Mouse (Mus musculus) liver, adult 2 months (tissue): ENCODE measurements around the gene Rgs9bp. TPM values are rescaled to one million over a fixed set of nuclear protein-coding genes. Genes with fewer than 3 reads are reported as not detected.

Source experiments
- DNase-seq: peaks from one replicate; pipeline ENCODE4 v3.0.0-alpha.2; 2011; ENCODE audit warnings: low read depth, low spot score; ENCODE audit errors: extremely low read depth
- H3K27ac ChIP-seq: fragments of 200-500 bp; replicated peaks from 2 replicates; pipeline ENCODE4 v1.5.1; 2012; ENCODE audit warnings: low read depth, mild to moderate bottlenecking, control low read depth, inconsistent platforms, low read length; ENCODE audit not compliant: insufficient read depth
- H3K27me3 ChIP-seq: fragments of 200-500 bp; 2 replicates; pipeline ENCODE4 v1.6.1; 2012; ENCODE audit warnings: mild to moderate bottlenecking, moderate library complexity, low read length, inconsistent platforms; ENCODE audit not compliant: control insufficient read depth, insufficient read depth
- H3K36me3 ChIP-seq: fragments of 200-500 bp; 2 replicates; pipeline ENCODE4 v1.6.1; 2012; ENCODE audit warnings: low read length, inconsistent platforms; ENCODE audit not compliant: control insufficient read depth, insufficient read depth
- H3K4me1 ChIP-seq: fragments of 200-500 bp; 2 replicates; pipeline ENCODE4 v1.6.1; 2011; ENCODE audit warnings: low read length; ENCODE audit not compliant: control insufficient read depth, insufficient read depth
- H3K4me3 ChIP-seq: fragments of 200-500 bp; 2 replicates; pipeline ENCODE4 v1.5.1; 2011; ENCODE audit warnings: low read depth, mild to moderate bottlenecking, control low read depth, low read length, moderate library complexity; ENCODE audit not compliant: insufficient read depth
- H3K79me2 ChIP-seq: fragments of 200-500 bp; 2 replicates; pipeline ENCODE4 v1.6.1; 2012; ENCODE audit warnings: inconsistent platforms, mild to moderate bottlenecking, low read length, moderate library complexity; ENCODE audit not compliant: control insufficient read depth, insufficient read depth
- H3K9ac ChIP-seq: fragments of 200-500 bp; 2 replicates; pipeline ENCODE4 v1.6.1; 2012; ENCODE audit warnings: low read depth, mild to moderate bottlenecking, control low read depth, inconsistent platforms, low read length
- CTCF ChIP-seq: fragments of 200-500 bp; IDR thresholded peaks from 2 replicates; pipeline ENCODE4 v1.5.1; 2011; ENCODE audit warnings: low read depth, low read length, control low read depth
- POLR2A ChIP-seq: fragments of 200-500 bp; IDR thresholded peaks from 2 replicates; pipeline ENCODE4 v1.6.1; 2011; ENCODE audit warnings: low read length, control low read depth; ENCODE audit not compliant: insufficient read depth; ENCODE audit errors: extremely low read depth
- WGBS: fragments of 180-500 bp; shearing (Covaris S2); methylation state at CpG from one replicate; pipeline ENCODE4 v1.1.7; 2018; 5-methylcytosine and 5-hydroxymethylcytosine counted together
- polyA plus RNA-seq: library from polyadenylated mRNA; depleted of rRNA; stranded (reverse); fragments of >200 nt; gene quantifications from 2 replicates; pipeline ENCODE4 v1.2.3, GENCODE M21; 2012
- total RNA-seq: library from RNA; depleted of rRNA; stranded (reverse); fragments of >200 nt; gene quantifications from 2 replicates; pipeline ENCODE4 v1.2.3, GENCODE M21; 2014

Gene Rgs9bp
- total and polyA plus RNA-seq, 2 experiments: under 0.01 TPM; not detected in 1

DNA sequence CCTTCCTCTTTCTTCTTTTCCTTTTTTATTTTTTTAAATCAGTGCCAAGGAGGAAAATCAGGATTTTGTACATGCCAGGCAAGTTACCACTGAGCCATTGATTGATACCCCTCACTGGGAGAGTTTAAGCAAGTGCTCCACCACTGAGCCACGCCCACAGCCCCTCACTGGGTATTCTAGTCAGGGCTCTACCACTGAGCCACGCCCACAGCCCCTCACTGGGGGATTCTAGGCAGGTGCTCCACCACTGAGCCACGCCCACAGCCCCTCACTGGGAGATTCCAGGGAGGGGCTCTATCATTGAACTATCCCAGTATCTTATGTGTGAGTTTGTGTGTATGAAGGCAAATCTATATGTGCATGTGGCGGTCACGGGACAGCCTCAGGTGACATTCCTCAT lies 8.9 kb upstream of the Rgs9bp start:
- TF ChIP-seq CTCF (no peak), POLR2A (no peak)
- 95% methylated on average over 5 of the region's 5 CpGs for WGBS
- no peaks in the 10 kb centered on the region for H3K79me2 ChIP-seq
- DNase-seq: no peak
- no peaks in the 10 kb centered on the region for H3K4me1 ChIP-seq
- no peaks in the 10 kb centered on the region for H3K27me3 ChIP-seq
- H3K36me3 ChIP-seq: peaks cover 8% of the 10 kb centered on the region; the same call in 1 of the 2 replicates
- no peak overlapping the region for H3K9ac ChIP-seq
- H3K27ac ChIP-seq: no peak overlapping the region
- no peak overlapping the region for H3K4me3 ChIP-seq

DNA sequence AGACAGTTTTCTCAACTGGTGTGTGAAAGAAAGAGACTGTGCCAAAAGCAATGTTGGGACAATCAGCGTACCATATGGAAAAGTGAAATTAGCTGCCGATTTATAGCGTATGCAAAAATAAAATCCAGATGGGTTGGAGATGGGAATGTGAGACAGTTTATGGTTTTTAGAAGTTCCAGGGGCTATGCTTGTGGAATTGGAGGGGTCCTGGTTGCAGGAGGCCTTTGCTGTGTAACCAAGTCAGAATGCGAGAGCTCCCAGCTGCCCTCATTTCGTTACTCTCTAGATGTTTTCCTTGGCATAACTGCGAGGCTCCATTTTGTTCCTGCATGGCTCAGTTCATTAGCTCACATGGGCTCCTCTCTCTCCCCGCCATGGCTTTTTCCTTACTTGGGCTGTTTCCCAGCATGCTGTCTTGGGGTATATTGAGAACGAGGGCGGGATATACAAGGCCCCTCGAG lies 5.4 kb upstream of the Rgs9bp start:
- H3K27ac ChIP-seq: no peak overlapping the region
- H3K9ac ChIP-seq: no peak overlapping the region
- no peaks in the 10 kb centered on the region for H3K27me3 ChIP-seq
- no peak for DNase-seq
- no peak overlapping the region for H3K4me3 ChIP-seq
- peaks cover 6% of the 10 kb centered on the region; the same call in 1 of the 2 replicates for H3K36me3 ChIP-seq
- TF ChIP-seq POLR2A: no peak
- peaks cover 10% of the 10 kb centered on the region; the same call in 1 of the 2 replicates for H3K79me2 ChIP-seq
- 95% methylated on average over 10 of the region's 10 CpGs for WGBS
- peaks cover 16% of the 10 kb centered on the region for H3K4me1 ChIP-seq

DNA sequence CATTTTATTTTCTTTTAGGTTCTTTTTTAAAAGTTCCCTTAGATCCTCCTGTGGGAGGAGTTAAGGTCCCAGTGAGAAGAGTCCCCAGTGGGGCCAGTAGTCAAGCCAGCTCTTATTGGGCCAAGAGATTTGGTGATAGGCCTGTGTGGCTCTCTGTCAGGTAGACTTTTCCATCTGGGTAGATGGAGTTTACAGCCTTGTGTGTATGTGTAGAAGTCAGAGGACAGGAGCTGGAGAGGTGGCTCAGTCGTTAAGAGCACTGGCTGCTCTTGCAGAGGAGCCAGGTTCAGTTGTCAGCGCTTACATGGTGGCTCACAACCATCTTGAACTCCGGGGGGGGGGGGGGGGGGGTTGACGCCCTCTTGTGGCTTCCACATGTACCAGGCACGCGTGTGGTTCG lies 4.1 kb upstream of the Rgs9bp start:
- Histone ChIP-seq H3K36me3 (peaks cover 3% of the 10 kb centered on the region; the same call in 1 of the 2 replicates), H3K27ac (no peak overlapping the region), H3K4me1 (peaks cover 18% of the 10 kb centered on the region), H3K27me3 (peaks cover under 1% of the 10 kb centered on the region; the same call in 1 of the 2 replicates), H3K79me2 (peaks cover 10% of the 10 kb centered on the region; the same call in 1 of the 2 replicates), H3K9ac (no peak overlapping the region), H3K4me3 (no peak overlapping the region)
- no peak for DNase-seq
- WGBS: 80% methylated on average over 7 of the region's 7 CpGs
- no peak for TF ChIP-seq POLR2A
- no peak for TF ChIP-seq CTCF

DNA sequence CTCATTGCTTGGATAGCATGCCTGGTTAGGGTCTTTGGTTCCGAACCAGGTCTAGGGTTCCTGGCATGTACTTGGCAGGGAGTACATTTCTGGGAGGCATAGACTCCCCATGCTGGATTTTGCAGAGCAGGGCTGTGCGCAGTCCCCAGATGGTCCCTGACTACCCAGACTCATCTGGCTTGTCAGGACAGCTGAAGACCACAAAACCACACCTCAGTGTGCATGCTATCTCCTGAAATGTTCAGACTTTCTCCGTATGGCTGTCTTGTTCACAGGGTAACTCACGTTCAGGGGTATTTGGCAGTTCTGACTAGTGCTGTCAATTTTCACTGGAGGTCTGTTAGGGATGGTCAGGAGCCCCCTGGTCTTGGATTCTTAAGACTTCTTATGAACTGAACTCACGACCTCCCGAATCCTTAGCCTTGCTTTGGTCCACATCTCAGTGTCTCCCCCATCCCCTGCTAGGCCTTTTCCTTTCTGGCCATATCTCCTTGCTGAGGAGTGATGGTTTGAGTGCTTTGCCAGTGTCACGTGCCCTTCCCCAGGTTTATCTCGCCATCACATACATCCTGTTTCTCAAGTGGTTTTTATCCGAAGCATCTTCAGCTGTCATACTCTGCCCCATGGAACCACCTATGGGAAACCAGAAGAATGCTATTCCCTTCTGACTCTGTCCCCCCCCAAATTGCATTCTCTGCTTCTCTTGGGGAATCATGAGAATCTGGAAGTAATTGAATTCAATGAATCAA lies 3.5 kb upstream of the Rgs9bp start:
- TF ChIP-seq POLR2A: no peak
- TF ChIP-seq CTCF: no peak
- H3K4me3 ChIP-seq: no peak overlapping the region
- H3K27ac ChIP-seq: no peak overlapping the region
- H3K9ac ChIP-seq: no peak overlapping the region
- peaks cover 3% of the 10 kb centered on the region; the same call in 1 of the 2 replicates for H3K36me3 ChIP-seq
- DNase-seq: no peak
- peaks cover 7% of the 10 kb centered on the region; the same call in 1 of the 2 replicates for H3K27me3 ChIP-seq
- H3K4me1 ChIP-seq: peaks cover 22% of the 10 kb centered on the region
- 84% methylated on average over 9 of the region's 9 CpGs for WGBS
- peaks cover 10% of the 10 kb centered on the region; the same call in 1 of the 2 replicates for H3K79me2 ChIP-seq

DNA sequence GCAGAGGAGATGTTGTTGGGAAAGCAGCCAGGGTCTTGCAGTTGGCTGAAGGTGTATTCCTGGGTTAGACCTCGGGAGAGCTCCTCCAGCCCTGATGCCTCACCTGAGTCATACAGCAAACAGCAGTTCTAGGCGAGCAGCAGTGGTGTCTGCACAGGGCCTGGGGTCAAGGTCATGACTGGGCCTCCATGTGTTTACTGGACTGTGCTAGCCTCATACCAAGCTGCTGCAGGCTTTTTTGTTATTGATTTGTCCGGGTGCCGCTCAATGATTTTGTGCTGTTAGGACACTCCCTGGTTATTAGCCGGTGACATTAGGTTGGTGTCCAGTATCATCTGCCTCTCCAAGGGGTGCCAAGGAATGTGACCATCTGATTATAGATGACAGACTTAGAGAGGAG lies 2.3 kb upstream of the Rgs9bp start:
- peak overlapping the region; percentile 5; the same call in 1 of the 2 replicates for H3K27ac ChIP-seq
- H3K4me3 ChIP-seq: no peak overlapping the region
- H3K4me1 ChIP-seq: peaks cover 22% of the 10 kb centered on the region
- peak; percentile 94 for DNase-seq
- H3K27me3 ChIP-seq: peaks cover 11% of the 10 kb centered on the region; the same call in 1 of the 2 replicates
- TF ChIP-seq POLR2A: no peak
- TF ChIP-seq CTCF: no peak
- H3K9ac ChIP-seq: no peak overlapping the region
- no peaks in the 10 kb centered on the region for H3K36me3 ChIP-seq
- peaks cover 10% of the 10 kb centered on the region; the same call in 1 of the 2 replicates for H3K79me2 ChIP-seq
- WGBS: 23% methylated on average over 5 of the region's 5 CpGs

DNA sequence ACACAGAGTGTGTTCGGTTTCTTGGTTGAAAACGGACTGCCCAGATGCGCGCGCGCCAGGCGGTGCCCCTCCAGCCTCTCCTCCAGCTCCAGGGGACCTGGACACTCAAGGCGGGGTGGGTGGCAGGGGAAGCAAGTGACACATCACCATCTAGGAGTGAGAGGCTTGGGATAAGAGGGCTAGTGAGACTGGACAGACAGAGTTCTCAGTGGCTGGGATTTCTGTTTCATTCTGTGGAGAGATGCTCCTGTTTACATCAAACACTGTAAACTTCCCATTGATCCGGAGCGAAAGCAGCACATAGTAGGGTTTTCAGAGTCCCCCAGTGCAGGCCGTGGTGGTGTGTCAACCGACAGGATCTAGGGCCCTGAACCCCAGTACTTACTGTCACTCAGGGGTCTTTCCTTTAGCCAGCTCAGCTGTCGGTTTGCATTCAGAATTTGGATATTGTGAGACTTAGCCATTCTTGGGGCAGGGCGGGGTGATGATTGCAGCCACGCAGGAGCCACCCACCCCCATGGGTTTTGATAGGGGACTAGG lies 1.6 kb upstream of the Rgs9bp start:
- H3K9ac ChIP-seq: peak overlapping the region; percentile 83
- peaks cover 11% of the 10 kb centered on the region; the same call in 1 of the 2 replicates for H3K27me3 ChIP-seq
- no peak for TF ChIP-seq CTCF
- no peak for TF ChIP-seq POLR2A
- DNase-seq: no peak
- peaks cover 10% of the 10 kb centered on the region; the same call in 1 of the 2 replicates for H3K79me2 ChIP-seq
- no peaks in the 10 kb centered on the region for H3K36me3 ChIP-seq
- H3K4me1 ChIP-seq: peaks cover 22% of the 10 kb centered on the region
- 0 out of 2 replicates have a peak overlapping the region, but pooled peaks have one; percentile 58 for H3K27ac ChIP-seq
- peak overlapping the region; percentile 81 for H3K4me3 ChIP-seq
- WGBS: 18% methylated on average over 15 of the region's 15 CpGs
